8 mouse cellular contexts compared by ENCODE assay signal in genomic region chr19:46478242-46478641, GRCm38 (mm10). TPM values are rescaled to one million over a fixed set of nuclear protein-coding genes. Genes with fewer than 3 reads are reported as not detected.
DNase-seq lines count a peak whose midpoint lies in the region; ATAC-seq and TF ChIP-seq lines count a peak whose summit lies in the region.

No protein-coding gene starts in this region.

- no peaks in the 10 kb centered on the region for H3K27me3 ChIP-seq in kidney, postnatal 0 days (ENCODE audit: insufficient read depth, low read length)
- H3K27me3 ChIP-seq in heart, embryonic 14.5 days (ENCODE audit: control insufficient read depth, insufficient read depth, low read length) = no peaks in the 10 kb centered on the region

- no peak overlapping the region for H3K4me2 ChIP-seq in kidney, postnatal 0 days (ENCODE audit: low read length)
- no peak overlapping the region for H3K4me2 ChIP-seq in heart, embryonic 14.5 days (ENCODE audit: low read length)

- no peak for TF ChIP-seq CTCF in kidney, postnatal 0 days (IDR thresholded peaks at IDR 0.05; ENCODE audit: low read depth)

- H3K27ac ChIP-seq in kidney, postnatal 0 days = peak overlapping the region; percentile 82
- peak overlapping the region; percentile 50 to 79 for H3K27ac ChIP-seq in heart, embryonic 14.5 days (replicated peaks in 1 of 2; ENCODE audit: control insufficient read depth in 1 of 2, insufficient read depth in 1 of 2, low read depth in 2 of 2, low read length in 2 of 2)

- peaks cover 26% of the 10 kb centered on the region; the same call in 1 of the 2 replicates for H3K36me3 ChIP-seq in kidney, postnatal 0 days (ENCODE audit: insufficient read depth, low read length)
- H3K36me3 ChIP-seq in heart, embryonic 14.5 days (ENCODE audit: control insufficient read depth, insufficient read depth, low read length) = peaks cover 38% of the 10 kb centered on the region

- ATAC-seq in kidney, postnatal 0 days (replicated peaks; ENCODE audit: low FRiP score, low read depth) = no peak
- ATAC-seq in heart, embryonic 14.5 days (ENCODE audit: insufficient number of reproducible peaks, insufficient read depth, low FRiP score, low read depth) = no peak

- no peak overlapping the region for H3K9ac ChIP-seq in kidney, postnatal 0 days (ENCODE audit: low read depth, low read length)
- H3K9ac ChIP-seq in heart, embryonic 14.5 days (ENCODE audit: low read length) = 0 out of 2 replicates have a peak overlapping the region, but pooled peaks have one; percentile 4

- H3K4me1 ChIP-seq in kidney, postnatal 0 days (replicated peaks; ENCODE audit: insufficient read depth, low read length) = peaks cover 49% of the 10 kb centered on the region
- peaks cover 44 to 63% of the 10 kb centered on the region in 2 experiments for H3K4me1 ChIP-seq in heart, embryonic 14.5 days (ENCODE audit: control insufficient read depth in 2 of 2, insufficient read depth in 2 of 2, low read length in 2 of 2)

- WGBS in kidney, postnatal 0 days = 71% methylated on average over 4 of the region's 4 CpGs
- 54% methylated on average over 4 of the region's 4 CpGs for WGBS in heart, embryonic 14.5 days

- DNase-seq in kidney, postnatal 0 days (ENCODE audit: low spot score) = no peak
- no peak for DNase-seq in kidney, adult 8-10 months
- peak; percentile 97 for DNase-seq in adipocyte (ENCODE audit: low spot score)
- DNase-seq in lung, postnatal 10 days = peak; percentile 61
- DNase-seq in ovary, postnatal 14 days (ENCODE audit: low spot score) = no peak
- no peak for DNase-seq in testis, postnatal 10 days (ENCODE audit: low spot score)
- no peak for DNase-seq in thymus, postnatal 4 days

- no peaks in the 10 kb centered on the region for H3K9me3 ChIP-seq in kidney, postnatal 0 days (replicated peaks; ENCODE audit: low read length)
- no peaks in the 10 kb centered on the region for H3K9me3 ChIP-seq in heart, embryonic 14.5 days (ENCODE audit: control insufficient read depth, low read length)

- H3K4me3 ChIP-seq in kidney, postnatal 0 days (replicated peaks; ENCODE audit: low read depth, low read length) = no peak overlapping the region
- H3K4me3 ChIP-seq in heart, embryonic 14.5 days (ENCODE audit: control insufficient read depth in 1 of 2, insufficient read depth in 1 of 2, low read depth in 1 of 2, low read length in 2 of 2) = no peak overlapping the region

RNA-seq across cellular contexts. Expression of gene Trim8, which starts 23.3 kb away (rescaled TPM):
- 27.8 and 30.5 TPM in 2 replicates for polyA plus RNA-seq in kidney, postnatal 0 days (2015; fragmentation: Nextera tagmentation; extraction: Ambion mirVana)
- 23.4 TPM in 2 replicates for polyA plus RNA-seq in heart, embryonic 14.5 days (2014; fragmentation: Nextera tagmentation; extraction: Ambion mirVana)

Comparison
In these comparisons a context has a peak if more than half of its experiments do, and no peak if none do; other contexts are left out.
1. DNase-seq: peak in adipocyte (single experiment) and lung, postnatal 10 days (single experiment); none in kidney, postnatal 0 days (single experiment), kidney, adult 8-10 months (0 of 2), ovary, postnatal 14 days (single experiment), testis, postnatal 10 days (single experiment) and thymus, postnatal 4 days (single experiment).